Mouse (Mus musculus): ENCODE measurements around the gene Zfp658. TPM values are rescaled to one million over a fixed set of nuclear protein-coding genes. Genes with fewer than 3 reads are reported as not detected.

Zfp658 gene
- polyA plus RNA-seq (2014; fragmentation: Illumina TruSeq; extraction: RNeasy Lipid Tissue Mini Kit (QIAGEN cat#74804); ENCODE audit: low read depth, low replicate concordance), result 0.66 TPM

DNA sequence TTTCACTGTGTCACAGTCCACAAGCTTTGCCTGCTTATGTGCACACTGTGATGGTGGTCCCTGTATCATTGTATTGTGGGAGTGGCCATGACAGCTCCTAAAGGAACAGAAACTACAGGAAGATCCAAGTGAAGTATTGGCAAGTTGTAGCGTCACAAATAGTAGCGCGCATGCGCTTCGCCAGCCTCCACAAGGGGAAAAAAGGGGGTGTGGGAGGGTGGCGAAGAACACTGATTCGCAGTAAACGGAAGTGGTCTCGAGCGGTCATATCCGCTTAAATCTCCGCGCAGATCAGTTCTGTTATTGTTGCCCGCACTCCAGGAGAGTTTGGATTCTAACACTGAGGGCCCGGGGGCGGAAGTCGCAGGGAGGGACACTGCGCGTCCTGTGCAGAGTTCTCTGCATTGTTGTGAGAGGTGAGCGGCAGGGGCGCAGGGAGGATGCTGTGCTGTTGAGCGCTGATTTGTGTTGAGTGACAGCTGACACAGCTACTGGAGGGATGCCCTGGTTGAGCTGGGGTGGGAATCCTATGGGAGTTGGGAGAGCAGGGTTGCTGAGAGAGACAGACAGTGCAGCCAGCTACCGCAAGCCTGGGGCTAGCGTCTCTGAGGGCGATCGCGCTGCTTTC is at the start of gene Zfp658:
Zfp658 (plus strand) TSS at position 251 of the 628 bp plus-strand sequence.

DNA sequence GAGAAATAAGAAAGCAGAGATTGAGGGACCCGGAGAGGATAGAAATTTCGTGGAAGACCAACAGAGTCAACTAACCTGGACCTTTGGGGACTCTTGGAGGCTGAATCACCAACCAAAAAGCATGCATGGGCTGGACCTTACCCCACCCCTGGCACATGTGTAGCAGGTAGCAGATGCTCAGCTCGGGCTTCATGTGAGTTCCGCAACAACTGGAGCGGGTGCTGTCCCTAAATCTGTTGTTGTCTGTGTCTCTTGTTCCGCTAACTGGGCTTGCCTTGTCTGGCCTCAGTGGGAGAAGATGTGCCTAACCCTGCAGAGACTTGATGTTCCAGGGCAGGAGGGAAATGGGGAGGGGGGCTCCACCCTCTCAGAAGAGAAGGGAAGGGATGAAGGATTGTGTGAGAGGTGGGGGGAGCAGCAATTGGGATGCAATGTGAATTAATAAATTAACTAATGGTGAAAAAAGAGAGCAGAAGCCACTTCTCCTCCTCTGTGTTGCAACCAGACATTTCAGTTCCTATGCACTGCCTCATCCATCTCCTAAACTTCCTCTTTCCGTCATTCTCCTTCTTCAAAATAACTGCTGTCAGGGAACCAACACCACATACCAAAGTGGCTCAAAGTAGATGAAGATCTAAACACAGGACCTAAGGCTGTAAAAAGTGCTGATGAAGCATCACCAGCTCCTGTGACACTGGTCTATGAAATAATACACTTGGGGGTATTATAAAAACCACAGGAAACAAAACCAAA is 17.7 kb upstream of the Zfp658 start, which contains the start of gene Cd33:
Cd33 (minus strand) TSS at position 204 of the 753 bp plus-strand sequence.

DNA sequence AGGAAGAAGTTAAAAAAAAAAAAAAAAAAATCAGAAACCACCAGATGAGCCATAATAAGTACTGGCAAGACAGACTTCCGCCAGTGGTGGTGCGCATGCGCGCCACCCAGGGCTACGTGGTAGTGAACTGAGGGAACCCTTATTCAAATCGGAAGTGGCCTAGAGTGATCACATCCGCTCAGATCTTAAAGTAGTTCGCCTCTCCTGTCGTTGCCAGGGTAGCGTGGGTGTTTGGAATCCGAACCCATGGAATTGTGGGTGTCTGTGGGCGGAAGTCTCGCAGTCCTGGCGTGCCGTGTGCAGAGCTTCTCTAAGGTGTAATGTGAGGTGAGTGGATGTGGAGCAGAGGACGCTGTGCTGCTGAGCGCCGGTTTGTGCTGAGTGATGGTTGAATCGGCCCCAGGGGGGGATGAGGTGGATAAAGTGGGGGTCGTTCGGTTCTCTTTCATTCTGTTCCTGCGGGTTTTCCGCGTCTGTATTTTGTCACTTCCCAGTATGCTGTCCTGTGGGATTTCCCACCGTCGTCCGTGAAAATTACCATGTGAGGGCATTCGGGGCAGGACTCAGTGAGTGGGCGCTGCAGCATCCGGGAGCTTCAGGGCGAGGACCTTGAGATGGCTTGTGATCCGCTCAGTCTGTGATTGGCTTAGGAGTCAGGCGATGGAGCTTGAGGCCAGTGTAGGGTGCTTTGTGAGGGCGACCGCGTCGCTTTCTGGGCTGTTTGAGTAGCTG is 17.6 kb downstream of the Zfp658 start, which contains the start of gene Zfp719:
Zfp719 (plus strand) TSS at position 171 of the 732 bp plus-strand sequence.

DNA sequence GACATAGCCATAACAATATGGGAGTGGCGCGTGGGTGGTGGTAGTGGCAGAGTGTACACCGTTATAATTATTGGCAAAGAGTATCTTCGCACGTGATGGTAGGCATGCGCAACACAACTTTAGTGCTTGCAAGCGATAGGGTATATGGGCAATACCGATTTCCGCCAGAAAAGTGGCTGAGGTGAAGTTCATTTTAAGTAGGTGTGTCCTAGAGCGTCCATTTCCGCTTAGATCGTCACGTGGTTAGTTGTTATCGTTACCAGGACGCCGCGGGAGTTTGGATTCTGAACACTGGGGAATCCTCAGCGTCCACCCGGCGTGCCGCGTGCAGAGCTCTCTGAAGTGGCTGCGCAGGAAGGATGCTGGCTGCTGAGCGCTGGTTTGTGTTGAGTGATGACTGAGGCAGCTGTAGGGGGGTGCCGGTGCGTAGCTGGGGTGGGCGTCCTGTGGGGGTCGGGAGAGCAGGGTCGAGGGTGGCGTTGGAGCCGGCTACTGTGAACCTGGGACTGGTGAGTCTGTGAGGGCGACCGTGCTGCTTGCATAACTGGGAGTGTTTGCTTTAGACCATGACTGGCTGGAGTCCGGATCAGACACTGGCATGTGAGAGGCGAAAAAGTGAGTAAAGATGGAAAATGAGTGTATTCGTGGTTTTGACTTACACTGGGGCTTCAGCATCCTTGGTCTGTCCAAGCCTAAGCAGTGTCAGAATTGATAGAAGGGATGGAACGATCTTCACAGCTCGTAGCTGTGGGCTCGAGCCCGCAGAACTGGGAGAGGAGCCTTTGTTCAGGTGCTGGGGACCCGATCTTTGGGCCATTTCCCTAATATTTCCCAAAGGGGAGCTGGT is 45.1 kb downstream of the Zfp658 start, which contains the start of gene Zfp819:
Zfp819 (plus strand) TSS at position 274 of the 847 bp plus-strand sequence.

Other genes starting within 250 kb of the Zfp658 start
- 21.3 TPM for gene Zfp715, start 249.0 kb upstream of the Zfp658 start, polyA plus RNA-seq (2014; fragmentation: Illumina TruSeq; extraction: RNeasy Lipid Tissue Mini Kit (QIAGEN cat#74804); ENCODE audit: low read depth, low replicate concordance)
- not detected for gene Siglecf, start 210.9 kb upstream of the Zfp658 start, polyA plus RNA-seq (2014; fragmentation: Illumina TruSeq; extraction: RNeasy Lipid Tissue Mini Kit (QIAGEN cat#74804); ENCODE audit: low read depth, low replicate concordance)
- gene Siglecg, start 154.1 kb upstream of the Zfp658 start, polyA plus RNA-seq (2014; fragmentation: Illumina TruSeq; extraction: RNeasy Lipid Tissue Mini Kit (QIAGEN cat#74804); ENCODE audit: low read depth, low replicate concordance), result not detected
- gene Lim2, start 134.6 kb upstream of the Zfp658 start, polyA plus RNA-seq (2014; fragmentation: Illumina TruSeq; extraction: RNeasy Lipid Tissue Mini Kit (QIAGEN cat#74804); ENCODE audit: low read depth, low replicate concordance), result not detected
- not detected for gene Nkg7, start 125.2 kb upstream of the Zfp658 start, polyA plus RNA-seq (2014; fragmentation: Illumina TruSeq; extraction: RNeasy Lipid Tissue Mini Kit (QIAGEN cat#74804); ENCODE audit: low read depth, low replicate concordance)
- gene Cldnd2, start 121.5 kb upstream of the Zfp658 start, polyA plus RNA-seq (2014; fragmentation: Illumina TruSeq; extraction: RNeasy Lipid Tissue Mini Kit (QIAGEN cat#74804); ENCODE audit: low read depth, low replicate concordance), result not detected
- gene Etfb, start 118.2 kb upstream of the Zfp658 start, polyA plus RNA-seq (2014; fragmentation: Illumina TruSeq; extraction: RNeasy Lipid Tissue Mini Kit (QIAGEN cat#74804); ENCODE audit: low read depth, low replicate concordance), result 62.5 TPM
- not detected for gene Gm45233, start 118.1 kb upstream of the Zfp658 start, polyA plus RNA-seq (2014; fragmentation: Illumina TruSeq; extraction: RNeasy Lipid Tissue Mini Kit (QIAGEN cat#74804); ENCODE audit: low read depth, low replicate concordance)
- 0.32 TPM for gene Vsig10l, start 99.1 kb upstream of the Zfp658 start, polyA plus RNA-seq (2014; fragmentation: Illumina TruSeq; extraction: RNeasy Lipid Tissue Mini Kit (QIAGEN cat#74804); ENCODE audit: low read depth, low replicate concordance)
- gene Iglon5, start 72.2 kb upstream of the Zfp658 start, polyA plus RNA-seq (2014; fragmentation: Illumina TruSeq; extraction: RNeasy Lipid Tissue Mini Kit (QIAGEN cat#74804); ENCODE audit: low read depth, low replicate concordance), result not detected
- not detected for gene 4931406B18Rik, start 56.3 kb upstream of the Zfp658 start, polyA plus RNA-seq (2014; fragmentation: Illumina TruSeq; extraction: RNeasy Lipid Tissue Mini Kit (QIAGEN cat#74804); ENCODE audit: low read depth, low replicate concordance)
- 1.1 TPM for gene Cd33, start 17.8 kb upstream of the Zfp658 start, polyA plus RNA-seq (2014; fragmentation: Illumina TruSeq; extraction: RNeasy Lipid Tissue Mini Kit (QIAGEN cat#74804); ENCODE audit: low read depth, low replicate concordance)
- 4.6 TPM for gene Zfp719, start 17.4 kb downstream of the Zfp658 start, polyA plus RNA-seq (2014; fragmentation: Illumina TruSeq; extraction: RNeasy Lipid Tissue Mini Kit (QIAGEN cat#74804); ENCODE audit: low read depth, low replicate concordance)
- not detected for gene Zfp819, start 44.9 kb downstream of the Zfp658 start, polyA plus RNA-seq (2014; fragmentation: Illumina TruSeq; extraction: RNeasy Lipid Tissue Mini Kit (QIAGEN cat#74804); ENCODE audit: low read depth, low replicate concordance)
- gene Ceacam18, start 72.5 kb downstream of the Zfp658 start, polyA plus RNA-seq (2014; fragmentation: Illumina TruSeq; extraction: RNeasy Lipid Tissue Mini Kit (QIAGEN cat#74804); ENCODE audit: low read depth, low replicate concordance), result not detected
- 1.3 TPM for gene Siglece, start 97.9 kb downstream of the Zfp658 start, polyA plus RNA-seq (2014; fragmentation: Illumina TruSeq; extraction: RNeasy Lipid Tissue Mini Kit (QIAGEN cat#74804); ENCODE audit: low read depth, low replicate concordance)
- 1.0 TPM for gene Ctu1, start 109.8 kb downstream of the Zfp658 start, polyA plus RNA-seq (2014; fragmentation: Illumina TruSeq; extraction: RNeasy Lipid Tissue Mini Kit (QIAGEN cat#74804); ENCODE audit: low read depth, low replicate concordance)
- not detected for gene Klk14, start 128.2 kb downstream of the Zfp658 start, polyA plus RNA-seq (2014; fragmentation: Illumina TruSeq; extraction: RNeasy Lipid Tissue Mini Kit (QIAGEN cat#74804); ENCODE audit: low read depth, low replicate concordance)
- not detected for gene Klk13, start 150.3 kb downstream of the Zfp658 start, polyA plus RNA-seq (2014; fragmentation: Illumina TruSeq; extraction: RNeasy Lipid Tissue Mini Kit (QIAGEN cat#74804); ENCODE audit: low read depth, low replicate concordance)
- not detected for gene Klk12, start 206.6 kb downstream of the Zfp658 start, polyA plus RNA-seq (2014; fragmentation: Illumina TruSeq; extraction: RNeasy Lipid Tissue Mini Kit (QIAGEN cat#74804); ENCODE audit: low read depth, low replicate concordance)
- not detected for gene Klk11, start 212.3 kb downstream of the Zfp658 start, polyA plus RNA-seq (2014; fragmentation: Illumina TruSeq; extraction: RNeasy Lipid Tissue Mini Kit (QIAGEN cat#74804); ENCODE audit: low read depth, low replicate concordance)
- gene Klk10, start 218.8 kb downstream of the Zfp658 start, polyA plus RNA-seq (2014; fragmentation: Illumina TruSeq; extraction: RNeasy Lipid Tissue Mini Kit (QIAGEN cat#74804); ENCODE audit: low read depth, low replicate concordance), result not detected
- gene Klk9, start 229.6 kb downstream of the Zfp658 start, polyA plus RNA-seq (2014; fragmentation: Illumina TruSeq; extraction: RNeasy Lipid Tissue Mini Kit (QIAGEN cat#74804); ENCODE audit: low read depth, low replicate concordance), result not detected
- gene Klk8, start 235.3 kb downstream of the Zfp658 start, polyA plus RNA-seq (2014; fragmentation: Illumina TruSeq; extraction: RNeasy Lipid Tissue Mini Kit (QIAGEN cat#74804); ENCODE audit: low read depth, low replicate concordance), result not detected
- gene Klk7, start 249.0 kb downstream of the Zfp658 start, polyA plus RNA-seq (2014; fragmentation: Illumina TruSeq; extraction: RNeasy Lipid Tissue Mini Kit (QIAGEN cat#74804); ENCODE audit: low read depth, low replicate concordance), result not detected